Mouse (Mus musculus) erythroblast, embryonic 14.5 days (primary cell): ENCODE measurements around the gene Acsm3.

ENCODE experiments used
- GATA1 ChIP-seq: IDR thresholded peaks from 2 replicates; pipeline ENCODE4 v1.6.1; 2012; ENCODE audit warnings: low read length, inconsistent platforms, mixed read lengths
- TAL1 ChIP-seq: IDR thresholded peaks from 3 replicates; pipeline ENCODE4 v1.6.1; 2012; ENCODE audit warnings: low read length, inconsistent platforms, mixed read lengths

GRCm38 (mm10) chr7:119745869-119746268 is 14.9 kb upstream of the Acsm3 start:
- no peak for TF ChIP-seq GATA1
- TF ChIP-seq TAL1: no peak
